Mouse (Mus musculus) olfactory bulb, adult 2 months (tissue): Measurements from ENCODE around the gene Sorl1. TPM values are rescaled to one million over a fixed set of nuclear protein-coding genes. Genes with fewer than 3 reads are reported as not detected.

Source experiments
- H3K27ac ChIP-seq: fragments of 200-500 bp; 2 replicates; pipeline ENCODE4 v1.5.1; 2012; ENCODE audit warnings: low read depth, low read length; ENCODE audit not compliant: insufficient read depth
- H3K4me1 ChIP-seq: fragments of 200-500 bp; 2 replicates; pipeline ENCODE4 v1.6.1; 2012; ENCODE audit warnings: low read length; ENCODE audit not compliant: control insufficient read depth, insufficient read depth
- H3K4me3 ChIP-seq: fragments of 200-500 bp; 2 replicates; pipeline ENCODE4 v1.5.1; 2012; ENCODE audit warnings: mild to moderate bottlenecking, low read depth, low read length, moderate library complexity; ENCODE audit not compliant: insufficient read depth
- CTCF ChIP-seq: fragments of 200-500 bp; IDR thresholded peaks from 2 replicates; pipeline ENCODE4 v1.5.1; 2012; ENCODE audit warnings: low read depth, mild to moderate bottlenecking, low read length, moderate library complexity; ENCODE audit not compliant: insufficient read depth
- POLR2A ChIP-seq: fragments of 200-500 bp; IDR thresholded peaks from 2 replicates; pipeline ENCODE4 v1.6.1; 2012; ENCODE audit warnings: mild to moderate bottlenecking, low read depth, low read length, moderate library complexity; ENCODE audit not compliant: insufficient read depth
- WGBS: fragments of 180-500 bp; shearing (Covaris S2); methylation state at CpG from one replicate; pipeline ENCODE4 v1.1.7; 2018; 5-methylcytosine and 5-hydroxymethylcytosine counted together
- polyA plus RNA-seq: library from polyadenylated mRNA; stranded (reverse); fragments of >200 nt; gene quantifications from 2 replicates; pipeline ENCODE4 v1.2.4, GENCODE M21; 2012; ENCODE audit warnings: low replicate concordance; ENCODE audit not compliant: missing spikeins, insufficient read depth, insufficient read length

Sorl1 gene
- polyA plus RNA-seq, 1 experiment, result not detected

GRCm38 (mm10) chr9:42098474-42099121 is 25.5 kb downstream of the Sorl1 start:
- Histone ChIP-seq H3K4me1 (peaks cover 23% of the 10 kb centered on the region), H3K27ac (no peak overlapping the region), H3K4me3 (no peak overlapping the region)
- 90% methylated on average over 5 of the region's 5 CpGs for WGBS
- TF ChIP-seq POLR2A (no peak), CTCF (no peak)

- Histone ChIP-seq H3K4me1 (peaks cover 21% of the 10 kb centered on the region), H3K27ac (no peak overlapping the region), H3K4me3 (no peak overlapping the region)
- WGBS, result 94% methylated on average over 8 of the region's 8 CpGs
- no peak for TF ChIP-seq CTCF
- TF ChIP-seq POLR2A, result no peak
These were observed 26.2 kb downstream of the Sorl1 start for GRCm38 (mm10) chr9:42097731-42098473.

DNA sequence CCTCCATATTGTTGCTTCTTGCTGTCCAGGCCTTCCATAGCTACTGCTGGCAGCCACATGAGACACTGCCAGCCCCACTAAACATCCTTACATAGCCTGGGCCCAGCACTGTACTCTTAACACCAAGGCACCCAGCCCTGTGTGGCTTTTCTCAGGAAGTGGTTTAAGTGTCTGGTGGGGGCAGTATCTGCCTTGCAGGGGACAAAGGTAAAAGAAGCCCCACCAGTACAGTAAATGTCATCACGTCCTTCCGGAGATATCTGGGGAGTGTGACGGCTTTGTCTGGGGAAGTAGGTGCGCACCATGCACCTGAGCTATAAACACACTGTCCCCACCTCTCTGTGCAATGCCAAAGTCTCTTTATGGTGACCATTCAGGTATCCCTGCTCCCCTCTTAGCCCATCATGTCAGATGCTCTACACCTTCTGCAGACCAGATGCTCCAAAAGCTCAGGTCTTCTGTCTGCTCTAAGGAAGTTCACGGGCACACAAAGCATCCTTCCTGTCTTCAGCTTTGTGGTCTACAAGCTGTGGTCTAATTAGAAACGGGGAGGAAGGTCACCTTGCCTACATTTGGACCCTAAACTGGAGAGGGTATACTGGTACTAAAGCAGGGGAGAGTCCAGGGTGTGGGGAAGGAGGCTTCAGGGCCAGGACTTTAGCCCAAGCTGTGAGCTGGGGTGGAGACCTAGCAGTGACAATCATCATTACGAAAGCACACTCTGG is 26.9 kb downstream of the Sorl1 start:
- TF ChIP-seq POLR2A, result no peak
- no peak for TF ChIP-seq CTCF
- WGBS, result 97% methylated on average over 7 of the region's 7 CpGs

DNA sequence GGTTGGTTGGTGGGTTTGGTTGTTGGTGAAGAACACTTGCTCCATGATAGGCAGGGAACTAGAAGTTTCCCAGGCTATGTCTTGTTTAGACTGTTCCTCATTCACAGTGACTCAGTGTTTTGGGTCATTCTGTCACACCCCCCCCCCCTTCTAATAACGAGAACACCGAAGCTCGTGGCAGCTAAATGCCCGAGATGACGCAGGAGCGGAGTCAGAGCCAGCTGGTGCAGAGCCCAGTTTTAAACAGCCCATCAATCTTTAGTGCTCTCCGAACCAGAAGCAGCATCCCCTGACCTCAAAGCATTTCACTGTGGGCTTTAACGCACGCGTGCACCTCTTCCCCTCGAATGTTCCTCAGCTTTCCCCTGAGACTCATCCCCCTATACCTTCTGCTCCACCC is 29.3 kb downstream of the Sorl1 start:
- Histone ChIP-seq H3K4me3 (no peak overlapping the region), H3K27ac (0 out of 2 replicates have a peak overlapping the region, but pooled peaks have one; percentile 36), H3K4me1 (peaks cover 12% of the 10 kb centered on the region)
- TF ChIP-seq POLR2A, result no peak
- no peak for TF ChIP-seq CTCF
- 34% methylated on average over 11 of the region's 11 CpGs for WGBS

More for the DNA sequence above, 26.9 kb downstream of the Sorl1 start:
- no peak overlapping the region for H3K4me3 ChIP-seq
- H3K27ac ChIP-seq, result no peak overlapping the region
- H3K4me1 ChIP-seq, result peaks cover 20% of the 10 kb centered on the region

- H3K27ac ChIP-seq, result peak overlapping the region; percentile 36; the same call in 1 of the 2 replicates
- 75% methylated on average over 7 of the region's 7 CpGs for WGBS
- peaks cover 12% of the 10 kb centered on the region for H3K4me1 ChIP-seq
- TF ChIP-seq POLR2A, result no peak
- TF ChIP-seq CTCF, result no peak
- no peak overlapping the region for H3K4me3 ChIP-seq
These were observed 30.0 kb downstream of the Sorl1 start for GRCm38 (mm10) chr9:42094028-42094551.

- Histone ChIP-seq H3K4me1 (peaks cover 12% of the 10 kb centered on the region), H3K4me3 (no peak overlapping the region), H3K27ac (no peak overlapping the region)
- TF ChIP-seq POLR2A (no peak), CTCF (no peak)
- 94% methylated on average over 2 of the region's 2 CpGs for WGBS
These were observed 31.3 kb downstream of the Sorl1 start for GRCm38 (mm10) chr9:42092749-42093148.

DNA sequence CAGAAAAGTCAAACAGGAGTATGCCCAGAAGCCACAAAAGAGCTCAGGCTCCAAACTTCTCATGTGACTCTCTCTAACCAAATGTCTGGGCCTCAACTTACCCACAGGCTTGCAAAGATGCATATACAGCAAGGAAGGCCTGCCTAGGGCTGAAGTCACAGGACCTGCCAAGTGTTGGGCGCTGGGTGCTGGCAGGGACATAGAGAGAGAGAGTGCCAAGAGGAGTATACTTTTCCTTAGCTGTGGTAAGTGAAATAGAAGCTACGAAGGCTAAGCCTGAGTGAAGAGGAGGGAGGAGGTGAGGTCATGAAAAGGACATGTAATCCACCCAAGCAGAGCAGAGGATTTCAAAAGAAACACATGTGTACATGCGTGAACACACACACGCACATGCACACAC is 32.5 kb downstream of the Sorl1 start:
- WGBS, result 86% methylated on average over 4 of the region's 4 CpGs
- TF ChIP-seq POLR2A (no peak), CTCF (no peak)

GRCm38 (mm10) chr9:42087921-42088320 is 36.2 kb downstream of the Sorl1 start:
- H3K27ac ChIP-seq, result no peak overlapping the region
- H3K4me1 ChIP-seq, result peaks cover 8% of the 10 kb centered on the region
- 87% methylated on average over 4 of the region's 4 CpGs for WGBS
- no peak for TF ChIP-seq POLR2A
- TF ChIP-seq CTCF, result no peak
- no peak overlapping the region for H3K4me3 ChIP-seq

More for the DNA sequence above, 32.5 kb downstream of the Sorl1 start:
- H3K4me3 ChIP-seq, result no peak overlapping the region
- H3K27ac ChIP-seq, result no peak overlapping the region
- H3K4me1 ChIP-seq, result peaks cover 12% of the 10 kb centered on the region

DNA sequence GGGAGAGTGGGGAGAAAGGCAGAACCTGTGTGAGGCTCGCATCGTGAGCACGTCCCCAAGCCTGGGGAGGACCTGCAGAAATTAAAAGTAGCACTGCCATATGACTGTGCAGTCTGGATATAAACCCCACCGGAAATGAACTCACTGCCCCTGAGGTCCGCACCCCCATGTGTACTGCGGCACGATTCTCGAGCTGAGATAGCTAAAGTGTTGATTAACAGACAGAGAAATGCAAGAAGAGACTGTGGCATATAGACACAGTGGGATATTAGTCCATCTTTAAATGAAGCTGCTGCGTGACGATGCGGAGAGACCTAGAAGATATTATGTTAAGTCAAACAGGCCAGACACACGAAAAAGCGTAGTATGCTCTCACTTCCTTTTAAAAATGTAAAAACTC is 38.1 kb downstream of the Sorl1 start:
- TF ChIP-seq POLR2A (no peak), CTCF (no peak)

More for the DNA sequence above, 38.1 kb downstream of the Sorl1 start:
- Histone ChIP-seq H3K4me1 (peaks cover 20% of the 10 kb centered on the region), H3K27ac (no peak overlapping the region), H3K4me3 (no peak overlapping the region)
- 96% methylated on average over 13 of the region's 13 CpGs for WGBS
